Mouse (Mus musculus): Measurements from ENCODE around the gene Gen1. TPM values are rescaled to one million over a fixed set of nuclear protein-coding genes. Genes with fewer than 3 reads are reported as not detected.

Gen1 gene
- 0.54 and 1.3 TPM in 2 replicates for polyA plus RNA-seq (2012; rRNA removed)

- DNase-seq (ENCODE audit: low read depth) = peak; percentile 45
Observed at GRCm38 (mm10) chr12:11265382-11266281, at the start of gene Gen1, which contains the start of gene Smc6. TSS of gene Gen1 (minus strand) at chr12:11265801. TSS of gene Smc6 (plus strand) at chr12:11265886.

- DNase-seq (ENCODE audit: low read depth) = no peak
Observed at GRCm38 (mm10) chr12:11313840-11314239, 48.2 kb upstream of the Gen1 start.

- no peak for DNase-seq (ENCODE audit: low read depth)
Observed at GRCm38 (mm10) chr12:11311106-11311505, 45.5 kb upstream of the Gen1 start.

GRCm38 (mm10) chr12:11306753-11307645 is 41.4 kb upstream of the Gen1 start:
- no peak for DNase-seq (ENCODE audit: low read depth)

GRCm38 (mm10) chr12:11300858-11301257 is 35.3 kb upstream of the Gen1 start:
- DNase-seq (ENCODE audit: low read depth) = no peak

GRCm38 (mm10) chr12:11286382-11286781 is 20.8 kb upstream of the Gen1 start:
- no peak for DNase-seq (ENCODE audit: low read depth)

- DNase-seq (ENCODE audit: low read depth) = no peak
Observed at GRCm38 (mm10) chr12:11281584-11281983, 16.0 kb upstream of the Gen1 start.

GRCm38 (mm10) chr12:11279886-11280285 is 14.3 kb upstream of the Gen1 start:
- no peak for DNase-seq (ENCODE audit: low read depth)

GRCm38 (mm10) chr12:11277207-11277606 is 11.6 kb upstream of the Gen1 start:
- no peak for DNase-seq (ENCODE audit: low read depth)

- DNase-seq (ENCODE audit: low read depth) = no peak
Observed at GRCm38 (mm10) chr12:11276632-11277031, 11.0 kb upstream of the Gen1 start.

GRCm38 (mm10) chr12:11273185-11273584 is 7.6 kb upstream of the Gen1 start:
- DNase-seq (ENCODE audit: low read depth) = no peak

- DNase-seq (ENCODE audit: low read depth) = peak; percentile 64
Observed at GRCm38 (mm10) chr12:11272568-11272967, 7.0 kb upstream of the Gen1 start.

GRCm38 (mm10) chr12:11267030-11267429 is 1.4 kb upstream of the Gen1 start:
- no peak for DNase-seq (ENCODE audit: low read depth)

- no peak for DNase-seq (ENCODE audit: low read depth)
Observed at GRCm38 (mm10) chr12:11266282-11266985, 833 bp upstream of the Gen1 start.

- DNase-seq (ENCODE audit: low read depth) = no peak
Observed at GRCm38 (mm10) chr12:11264895-11265294, 706 bp downstream of the Gen1 start.

- peak; percentile 58 for DNase-seq (ENCODE audit: low read depth)
Observed at GRCm38 (mm10) chr12:11250322-11250721, 15.3 kb downstream of the Gen1 start.

GRCm38 (mm10) chr12:11247460-11247859 is 18.1 kb downstream of the Gen1 start:
- DNase-seq (ENCODE audit: low read depth) = no peak

GRCm38 (mm10) chr12:11235996-11236395 is 29.6 kb downstream of the Gen1 start:
- no peak for DNase-seq (ENCODE audit: low read depth)

GRCm38 (mm10) chr12:11230267-11230666 is 35.3 kb downstream of the Gen1 start:
- no peak for DNase-seq (ENCODE audit: low read depth)

- DNase-seq (ENCODE audit: low read depth) = peak; percentile 50
Observed at GRCm38 (mm10) chr12:11226529-11227268, 38.9 kb downstream of the Gen1 start.

- no peak for DNase-seq (ENCODE audit: low read depth)
Observed at GRCm38 (mm10) chr12:11226123-11226522, 39.5 kb downstream of the Gen1 start.
